Mouse (Mus musculus) MEL (cell line): ENCODE data around the gene Rbbp6. TPM values are rescaled to one million over a fixed set of nuclear protein-coding genes. Genes with fewer than 3 reads are reported as not detected.

Experiments used
- DNase-seq: peaks from one replicate; pipeline ENCODE4 v3.0.0; 2011; ENCODE audit warnings: low read depth, low spot score
- H3K27ac ChIP-seq: 2 replicates; pipeline ENCODE4 v1.5.1; 2012; ENCODE audit warnings: low read depth, mild to moderate bottlenecking, control low read depth, low read length, moderate library complexity; ENCODE audit not compliant: control insufficient read depth
- H3K27me3 ChIP-seq, 2 experiments: fragments of 150-350 bp in 1 of 2; sonication (generic) in 1 of 2; 2 replicates each; pipeline ENCODE4 v1.6.1; 2012; ENCODE audit warnings: low read length in 2 of 2, mild to moderate bottlenecking in 2 of 2, improper control_type of control experiment in 1 of 2, moderate library complexity in 1 of 2; ENCODE audit not compliant: insufficient read depth in 2 of 2, control insufficient read depth in 1 of 2
- H3K36me3 ChIP-seq, 2 experiments: 2 replicates each; pipeline ENCODE4 v1.6.1; 2012 to 2014; ENCODE audit warnings: low read length in 2 of 2, improper control_type of control experiment in 1 of 2, inconsistent platforms in 1 of 2, mild to moderate bottlenecking in 1 of 2; ENCODE audit not compliant: insufficient read depth in 2 of 2, control insufficient read depth in 1 of 2
- H3K4me1 ChIP-seq, 2 experiments: fragments of 150-350 bp in 1 of 2; sonication (generic) in 1 of 2; 2 replicates each; pipeline ENCODE4 v1.6.1; 2012; ENCODE audit warnings: low read length in 2 of 2, improper control_type of control experiment in 1 of 2, mild to moderate bottlenecking in 1 of 2; ENCODE audit not compliant: insufficient read depth in 2 of 2, control insufficient read depth in 1 of 2
- H3K4me3 ChIP-seq, 2 experiments: fragments of 150-350 bp in 1 of 2; sonication (generic) in 1 of 2; 2 replicates each; pipeline ENCODE4 v1.5.1; 2012; ENCODE audit warnings: low read depth in 2 of 2, low read length in 2 of 2, mild to moderate bottlenecking in 2 of 2, moderate library complexity in 2 of 2, control low read depth in 1 of 2, improper control_type of control experiment in 1 of 2; ENCODE audit not compliant: control insufficient read depth in 1 of 2, insufficient read depth in 1 of 2
- H3K79me2 ChIP-seq: 2 replicates; pipeline ENCODE4 v1.6.1; 2012; ENCODE audit warnings: mild to moderate bottlenecking, low read length, moderate library complexity; ENCODE audit not compliant: control insufficient read depth, poor library complexity, insufficient read depth
- H3K9ac ChIP-seq: 2 replicates; pipeline ENCODE4 v1.6.1; 2012; ENCODE audit warnings: low read depth, mild to moderate bottlenecking, control low read depth, low read length, moderate library complexity; ENCODE audit not compliant: control insufficient read depth, poor library complexity, severe bottlenecking
- H3K9me3 ChIP-seq: fragments of 150-350 bp; sonication (generic); replicated peaks from 2 replicates; pipeline ENCODE4 v1.6.1; 2012; ENCODE audit warnings: mild to moderate bottlenecking, low read length, improper control_type of control experiment, moderate library complexity; ENCODE audit not compliant: insufficient read depth
- BHLHE40 ChIP-seq: IDR thresholded peaks from 2 replicates; pipeline ENCODE4 v1.6.1; 2012; ENCODE audit warnings: low read depth, mild to moderate bottlenecking, inconsistent platforms, low read length, improper control_type of control experiment, borderline replicate concordance
- CHD1 ChIP-seq: IDR thresholded peaks from 2 replicates; pipeline ENCODE4 v1.6.1; 2012; ENCODE audit warnings: low read depth, mild to moderate bottlenecking, inconsistent platforms, low read length, improper control_type of control experiment
- CHD2 ChIP-seq: IDR thresholded peaks from 2 replicates; pipeline ENCODE4 v1.6.1; 2011; ENCODE audit warnings: low read length, improper control_type of control experiment
- E2F4 ChIP-seq: IDR thresholded peaks from 2 replicates; pipeline ENCODE4 v1.6.1; 2011; ENCODE audit warnings: low read depth, low read length, improper control_type of control experiment, borderline replicate concordance
- ELF1 ChIP-seq: IDR thresholded peaks from 2 replicates; pipeline ENCODE4 v1.6.1; 2014; ENCODE audit warnings: low read depth, mild to moderate bottlenecking, inconsistent platforms, low read length, improper control_type of control experiment, moderate library complexity
- EP300 ChIP-seq, 2 experiments: IDR thresholded peaks; 2 replicates each; pipeline ENCODE4 v1.6.1; 2011; ENCODE audit warnings: improper control_type of control experiment in 2 of 2, low read length in 2 of 2, low read depth in 1 of 2, mild to moderate bottlenecking in 1 of 2
- ETS1 ChIP-seq: IDR thresholded peaks from 2 replicates; pipeline ENCODE4 v1.6.1; 2012; ENCODE audit warnings: low read depth, mild to moderate bottlenecking, inconsistent platforms, low read length, improper control_type of control experiment, moderate library complexity
- GABPA ChIP-seq: IDR thresholded peaks from 2 replicates; pipeline ENCODE4 v1.6.1; 2012; ENCODE audit warnings: low read depth, mild to moderate bottlenecking, inconsistent platforms, low read length, improper control_type of control experiment, moderate library complexity
- GATA1 ChIP-seq: IDR thresholded peaks from 2 replicates; pipeline ENCODE4 v1.6.1; 2011; ENCODE audit warnings: low read depth, low read length, improper control_type of control experiment
- HCFC1 ChIP-seq: IDR thresholded peaks from 2 replicates; pipeline ENCODE4 v1.6.1; 2012; ENCODE audit warnings: low read depth, mild to moderate bottlenecking, inconsistent platforms, low read length, improper control_type of control experiment, moderate library complexity
- JUND ChIP-seq: IDR thresholded peaks from 2 replicates; pipeline ENCODE4 v1.6.1; 2011; ENCODE audit warnings: low read depth, mild to moderate bottlenecking, improper control_type of control experiment, low read length
- MAFK ChIP-seq: IDR thresholded peaks from 2 replicates; pipeline ENCODE4 v1.6.1; 2011; ENCODE audit warnings: low read depth, mild to moderate bottlenecking, low read length, improper control_type of control experiment, borderline replicate concordance
- MAZ ChIP-seq: IDR thresholded peaks from 2 replicates; pipeline ENCODE4 v1.6.1; 2012; ENCODE audit warnings: low read depth, mild to moderate bottlenecking, inconsistent platforms, low read length, improper control_type of control experiment
- MEF2A ChIP-seq: IDR thresholded peaks from 2 replicates; pipeline ENCODE4 v1.6.1; 2014; ENCODE audit warnings: low read depth, mild to moderate bottlenecking, inconsistent platforms, low read length, improper control_type of control experiment; ENCODE audit not compliant: poor library complexity, insufficient replicate concordance, severe bottlenecking; ENCODE audit errors: extremely low read depth
- MXI1 ChIP-seq: IDR thresholded peaks from 2 replicates; pipeline ENCODE4 v1.6.1; 2011; ENCODE audit warnings: mild to moderate bottlenecking, low read depth, low read length, improper control_type of control experiment
- MYC ChIP-seq: IDR thresholded peaks from 2 replicates; pipeline ENCODE4 v1.6.1; 2011; ENCODE audit warnings: low read depth, mild to moderate bottlenecking, low read length, improper control_type of control experiment, moderate library complexity
- NELFE ChIP-seq: IDR thresholded peaks from 2 replicates; pipeline ENCODE4 v1.6.1; 2011; ENCODE audit warnings: low read depth, low read length, improper control_type of control experiment
- NRF1 ChIP-seq: IDR thresholded peaks from 2 replicates; pipeline ENCODE4 v1.6.1; 2014; ENCODE audit warnings: low read depth, mild to moderate bottlenecking, inconsistent platforms, low read length, improper control_type of control experiment, moderate library complexity; ENCODE audit not compliant: poor library complexity, insufficient read depth, severe bottlenecking
- POLR2A ChIP-seq, 2 experiments: IDR thresholded peaks; 2 replicates each; pipeline ENCODE4 v1.6.1; 2011 to 2012; ENCODE audit warnings: low read length in 2 of 2, mild to moderate bottlenecking in 2 of 2, control low read depth in 1 of 2, improper control_type of control experiment in 1 of 2, low read depth in 1 of 2, moderate library complexity in 1 of 2; ENCODE audit not compliant: control insufficient read depth in 1 of 2, insufficient read depth in 1 of 2, poor library complexity in 1 of 2
- POLR2AphosphoS5 ChIP-seq: IDR thresholded peaks from 2 replicates; pipeline ENCODE4 v1.6.1; 2012; ENCODE audit warnings: low read depth, borderline replicate concordance, mild to moderate bottlenecking, inconsistent platforms, low read length, moderate library complexity, mixed read lengths
- RAD21 ChIP-seq: IDR thresholded peaks from 2 replicates; pipeline ENCODE4 v1.6.1; 2011; ENCODE audit warnings: mild to moderate bottlenecking, low read depth, low read length, improper control_type of control experiment
- SIN3A ChIP-seq: IDR thresholded peaks from 2 replicates; pipeline ENCODE4 v1.6.1; 2012; ENCODE audit warnings: low read length, improper control_type of control experiment, inconsistent platforms
- TAL1 ChIP-seq: IDR thresholded peaks from 2 replicates; pipeline ENCODE4 v1.6.1; 2012; ENCODE audit warnings: mild to moderate bottlenecking, inconsistent platforms, low read length, moderate library complexity, mixed read lengths
- TBP ChIP-seq: IDR thresholded peaks from 2 replicates; pipeline ENCODE4 v1.8.0; 2011; ENCODE audit warnings: low read depth, low read length, improper control_type of control experiment
- UBTF ChIP-seq: IDR thresholded peaks from 2 replicates; pipeline ENCODE4 v1.6.1; 2012; ENCODE audit warnings: low read depth, mild to moderate bottlenecking, inconsistent platforms, low read length, improper control_type of control experiment, moderate library complexity, borderline replicate concordance; ENCODE audit not compliant: insufficient read depth
- USF1 ChIP-seq: IDR thresholded peaks from 2 replicates; pipeline ENCODE4 v1.6.1; 2014; ENCODE audit warnings: low read depth, mild to moderate bottlenecking, inconsistent platforms, low read length, improper control_type of control experiment, moderate library complexity
- ZC3H11A ChIP-seq: IDR thresholded peaks from 2 replicates; pipeline ENCODE4 v1.6.1; 2012; ENCODE audit warnings: low read depth, mild to moderate bottlenecking, inconsistent platforms, low read length, improper control_type of control experiment
- ZKSCAN1 ChIP-seq: IDR thresholded peaks from 2 replicates; pipeline ENCODE4 v1.6.1; 2012; ENCODE audit warnings: low read depth, mild to moderate bottlenecking, inconsistent platforms, low read length, improper control_type of control experiment, moderate library complexity
- ZMIZ1 ChIP-seq: IDR thresholded peaks from 2 replicates; pipeline ENCODE4 v1.6.1; 2012; ENCODE audit warnings: low read depth, mild to moderate bottlenecking, inconsistent platforms, low read length, improper control_type of control experiment, moderate library complexity
- polyA plus RNA-seq, 2 experiments: library from polyadenylated mRNA; stranded (reverse) in 1 of 2; unstranded in 1 of 2; fragments of >175 nt in 1 of 2; fragments of >200 nt in 1 of 2; gene quantifications; 2 replicates each; pipeline versions ENCODE4 v1.2.1 to v1.2.4; 2012; ENCODE audit warnings: low replicate concordance in 2 of 2, low read depth in 1 of 2; ENCODE audit not compliant: insufficient read length in 2 of 2, insufficient read depth in 1 of 2, missing spikeins in 1 of 2
- total RNA-seq: library from RNA; depleted of rRNA; stranded (reverse); fragments of 300-350 nt; gene quantifications from 2 replicates; pipeline ENCODE4 v1.2.3, GENCODE M21; 2012; rRNA removed

Gene Rbbp6
- total RNA-seq (22.7 and 25.6 TPM in 2 replicates), polyA plus RNA-seq (10 to 100 TPM in 1 of 2 experiments, not detected in 1; 70.6 TPM)

DNA sequence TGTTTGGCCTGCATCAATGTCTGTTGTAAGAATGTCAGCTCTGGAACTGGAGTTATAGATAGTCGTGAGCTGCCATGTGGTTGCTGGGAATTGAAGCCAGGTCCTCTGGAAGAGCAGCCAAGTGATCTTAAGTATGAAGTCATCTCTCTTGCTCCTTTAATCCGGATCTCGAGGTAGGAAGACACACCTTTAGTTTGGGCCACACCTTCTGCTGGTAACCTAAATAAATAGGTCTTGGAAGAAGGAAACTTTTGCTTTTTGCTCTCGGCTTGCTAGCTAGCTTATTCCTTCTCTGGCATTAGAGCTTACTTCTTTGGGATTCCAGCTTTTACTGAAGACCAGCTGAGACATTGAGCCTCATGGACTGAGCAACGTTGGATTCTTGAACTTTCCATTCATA is at the start of gene Rbbp6:
Gene Rbbp6 (plus strand): TSS at position 301 of the 400 bp plus-strand sequence.
- no peak for TF ChIP-seq TBP
- no peak for TF ChIP-seq EP300 (IDR thresholded peaks at IDR 0.05; ENCODE audit: low read depth in 1 of 2, low read length in 2 of 2)
- TF ChIP-seq HCFC1: no peak
- TF ChIP-seq ZKSCAN1: no peak
- H3K9ac ChIP-seq: no peak within 1 kb of the TSS
- H3K36me3 ChIP-seq: no peaks in the 10 kb centered on the region
- no peaks in the 10 kb centered on the region for H3K4me1 ChIP-seq
- H3K4me3 ChIP-seq: no peak within 1 kb of the TSS
- no peak for DNase-seq
- no peaks in the 10 kb centered on the region for H3K27me3 ChIP-seq
- no peak within 1 kb of the TSS for H3K27ac ChIP-seq
- no peaks in the 10 kb centered on the region for H3K9me3 ChIP-seq
- peaks cover 10% of the 10 kb centered on the region for H3K79me2 ChIP-seq

DNA sequence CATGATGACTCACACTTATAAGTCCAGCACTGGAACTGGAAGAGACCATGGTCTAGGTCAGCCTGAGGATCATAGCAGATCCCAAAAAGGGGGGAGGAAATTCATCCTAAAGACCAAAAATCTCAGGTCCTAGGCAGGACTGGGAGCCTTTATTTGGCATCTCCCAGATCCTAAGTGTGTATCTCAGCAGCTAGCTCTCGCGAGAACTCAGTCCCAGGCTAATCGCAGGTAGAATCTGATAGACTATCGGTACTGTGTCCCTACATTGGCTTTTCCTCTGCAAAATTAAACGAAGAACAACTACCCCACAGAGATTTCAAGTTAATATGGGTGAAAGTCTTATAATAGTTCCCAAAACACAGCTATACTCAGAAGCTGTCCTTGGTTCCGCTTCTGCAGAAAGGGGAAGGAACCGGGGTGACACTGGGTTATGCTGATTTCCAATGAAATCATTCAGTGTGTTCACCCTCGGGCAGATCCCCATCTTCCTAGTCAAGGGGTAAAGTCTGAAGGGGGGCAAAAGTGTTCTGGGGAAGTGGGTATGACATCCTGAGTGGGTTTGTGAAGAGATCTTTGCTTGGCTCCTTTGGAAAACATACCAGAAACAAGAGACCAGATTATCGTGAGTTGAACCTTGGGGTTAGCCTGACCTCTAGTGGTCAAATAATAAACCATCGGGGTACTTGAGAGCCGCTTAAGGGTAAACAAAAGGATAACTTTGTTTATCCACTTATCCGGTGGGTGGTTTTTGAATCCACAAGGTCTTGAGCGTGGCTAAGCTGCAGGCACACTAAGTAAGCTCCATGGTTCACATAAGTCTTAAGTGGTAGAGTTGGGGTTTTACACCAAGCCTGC is 45.5 kb upstream of the Rbbp6 start:
- Histone ChIP-seq H3K9me3 (no peaks in the 10 kb centered on the region), H3K27ac (no peak overlapping the region), H3K27me3 (no peaks in the 10 kb centered on the region), H3K4me1 (peaks cover 0 to 14% of the 10 kb centered on the region in 2 experiments; a peak in 2 of 4 replicates), H3K79me2 (no peaks in the 10 kb centered on the region), H3K4me3 (peak overlapping the region; percentile 42 to 69), H3K9ac (no peak overlapping the region), H3K36me3 (peaks cover 0 to 9% of the 10 kb centered on the region in 2 experiments; a peak in 2 of 4 replicates)
- peak; percentile 82 for DNase-seq
- TF ChIP-seq E2F4 (no peak), TAL1 (no peak), ZC3H11A (peak; percentile 48; the same call in 1 of the 2 replicates), UBTF (no peak), POLR2AphosphoS5 (no peak), NELFE (no peak), SIN3A (0 out of 2 replicates have a peak, but pooled peaks have one; percentile 25), GABPA (no peak), JUND (no peak), MEF2A (no peak), MAZ (no peak), ZMIZ1 (no peak), ETS1 (no peak), RAD21 (peak; percentile 78), MYC (no peak), HCFC1 (no peak), GATA1 (no peak), POLR2A (IDR thresholded peaks at IDR 0.05; ENCODE audit: control insufficient read depth in 1 of 2, insufficient read depth in 1 of 2, low read depth in 1 of 2, low read length in 2 of 2, poor library complexity in 1 of 2) (no peak), CHD1 (no peak), MXI1 (no peak), MAFK (no peak), ELF1 (no peak), USF1 (no peak), BHLHE40 (no peak), CHD2 (peak; percentile 63), NRF1 (no peak)
